Mouse (Mus musculus): ENCODE measurements around the gene Fam177a.
"Not testable (repeated sequence)": the region's sequence is repeated elsewhere in the genome, so short reads cannot be mapped to it uniquely, and the experiment has no call there.

DNA sequence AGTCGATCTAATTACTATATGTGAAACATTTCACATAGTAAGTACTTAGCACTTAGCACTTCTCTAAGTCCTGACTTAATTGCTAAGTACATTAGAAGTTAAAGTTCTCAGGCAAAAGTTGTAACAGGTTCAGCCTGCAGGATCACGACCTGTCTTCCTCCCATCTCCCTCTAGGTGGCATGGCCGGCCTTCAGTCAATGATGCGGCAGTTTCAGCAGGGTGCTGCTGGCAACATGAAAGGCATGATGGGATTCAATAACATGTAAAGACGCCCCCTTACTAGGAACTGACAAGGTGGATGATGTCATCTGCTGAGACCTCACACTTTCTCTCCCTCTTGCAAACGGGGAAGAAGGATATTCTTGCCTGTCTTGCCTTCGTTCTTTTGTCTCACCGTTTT, 63.4 kb downstream of the Fam177a start:
- TF ChIP-seq EP300, POLR2A (IDR thresholded peaks at IDR 0.05; ENCODE audit: insufficient read depth, low read depth, low read length): not testable (repeated sequence)
